Mouse (Mus musculus) hematopoietic stem cell, adult 5-6 weeks (primary cell): ENCODE measurements at regions not wholly inside any gene's neighbourhood (a gene's known extent, or its start where the extent isn't known, plus 50 kb on each side); places are given as distances from the start of the nearest gene placed in this dataset.
A peak's percentile ranks its signal among the peaks of the same experiment; 100 is the strongest.

Experiments used
- ATAC-seq, 2 experiments: fragments of 125-278 bp in 1 of 2; replicated peaks in 1 of 2; 2 replicates each; pipeline ENCODE4 v1.8.0; 2016 to 2017; ENCODE audit warnings: inconsistent platforms in 2 of 2, mild to moderate bottlenecking in 2 of 2, moderate number of reproducible peaks in 2 of 2, low read depth in 1 of 2, moderate TSS enrichment in 1 of 2; ENCODE audit not compliant: low FRiP score in 2 of 2, poor library complexity in 2 of 2, severe bottlenecking in 2 of 2, insufficient read depth in 1 of 2, low TSS enrichment in 1 of 2

GRCm38 (mm10) chr8:46898697-46899445 is 87.8 kb upstream of the Enpp6 start:
- ATAC-seq, result 0 out of 4 replicates have a peak, but pooled peaks of 1 of the 2 experiments have one; percentile 24

- no peak for ATAC-seq
These were observed 85.9 kb upstream of the Enpp6 start for GRCm38 (mm10) chr8:46900826-46901225.

GRCm38 (mm10) chr8:46904731-46905130 is 82.0 kb upstream of the Enpp6 start:
- no peak for ATAC-seq

GRCm38 (mm10) chr8:46907390-46907789 is 79.3 kb upstream of the Enpp6 start:
- ATAC-seq, result no peak

- no peak for ATAC-seq
These were observed 78.5 kb upstream of the Enpp6 start for GRCm38 (mm10) chr8:46908186-46908585.

GRCm38 (mm10) chr8:46913956-46914355 is 72.7 kb upstream of the Enpp6 start:
- ATAC-seq, result no peak

GRCm38 (mm10) chr8:46920071-46920470 is 66.6 kb upstream of the Enpp6 start:
- ATAC-seq, result peak; percentile 90 to 92

GRCm38 (mm10) chr8:46921075-46921474 is 65.6 kb upstream of the Enpp6 start:
- no peak for ATAC-seq

GRCm38 (mm10) chr8:46921585-46921984 is 65.1 kb upstream of the Enpp6 start:
- ATAC-seq, result no peak

- ATAC-seq, result no peak
These were observed 61.7 kb upstream of the Enpp6 start for GRCm38 (mm10) chr8:46924787-46925548.

GRCm38 (mm10) chr8:46928718-46929117 is 58.0 kb upstream of the Enpp6 start:
- ATAC-seq, result no peak; a peak in 1 of 4 replicates

- ATAC-seq, result no peak
These were observed 57.0 kb upstream of the Enpp6 start for GRCm38 (mm10) chr8:46929678-46930077.

- ATAC-seq, result peak; percentile 23 to 65
These were observed 55.4 kb upstream of the Enpp6 start for GRCm38 (mm10) chr8:46931267-46931666.

- ATAC-seq, result no peak
These were observed 53.4 kb upstream of the Enpp6 start for GRCm38 (mm10) chr8:46933256-46933655.

- ATAC-seq, result no peak
These were observed 52.4 kb upstream of the Enpp6 start for GRCm38 (mm10) chr8:46934254-46934653.

- peak; percentile 62 to 68; a peak in 3 of 4 replicates for ATAC-seq
These were observed 51.8 kb upstream of the Enpp6 start for GRCm38 (mm10) chr8:46934898-46935297.

- no peak for ATAC-seq
These were observed 50.6 kb upstream of the Enpp6 start for GRCm38 (mm10) chr8:46936039-46936438.
